In genomic region chr13:36733566-36733965, GRCm38 (mm10) we compare ENCODE assay signal across 9 mouse cellular contexts. TPM values are rescaled to one million over a fixed set of nuclear protein-coding genes. Genes with fewer than 3 reads are reported as not detected.
DNase-seq lines count a peak whose midpoint lies in the region; ATAC-seq and TF ChIP-seq lines count a peak whose summit lies in the region.
"Had no signal": no experiment of that assay in that cellular context is flagged by ENCODE, and none has a peak within 500 bp of the region (broad histone marks: within the 10 kb centered on the region; RNA-seq: fewer than 3 reads in every experiment).

No protein-coding gene starts in this region.

- 0 out of 2 replicates have a peak overlapping the region, but pooled peaks have one; percentile 63 for H3K4me2 ChIP-seq in liver, embryonic 13.5 days
- no peak overlapping the region for H3K4me2 ChIP-seq in hindbrain, embryonic 11.5 days (replicated peaks; ENCODE audit: low read depth, low read length)
- peak overlapping the region; percentile 93 for H3K4me2 ChIP-seq in myocyte (ENCODE audit: low read depth)

- no peak overlapping the region for H3ac ChIP-seq in myocyte (ENCODE audit: control insufficient read depth, insufficient read length)

- H3K27me3 ChIP-seq in liver, embryonic 13.5 days, result peaks cover 95% of the 10 kb centered on the region
- peaks cover 48% of the 10 kb centered on the region for H3K27me3 ChIP-seq in hindbrain, embryonic 11.5 days (ENCODE audit: control insufficient read depth, insufficient read depth, low read length)
- H3K27me3 ChIP-seq in myocyte (ENCODE audit: control insufficient read depth, insufficient read depth, insufficient read length), result no peaks in the 10 kb centered on the region

- no peak for DNase-seq in liver, embryonic 13.5 days
- no peak for DNase-seq in liver
- DNase-seq in cerebellum, postnatal 14 days, result peak; percentile 55 to 66
- DNase-seq in hindbrain, embryonic 11.5 days (ENCODE audit: low spot score), result peak; percentile 62
- no peak for DNase-seq in frontal cortex, postnatal 14 days (ENCODE audit: low spot score in 2 of 2)
- DNase-seq in spleen, postnatal 14 days (ENCODE audit: low spot score in 2 of 2), result no peak

- 3% methylated on average over 10 of the region's 10 CpGs for WGBS in liver, embryonic 13.5 days (ENCODE audit: insufficient replicate concordance)
- WGBS in hindbrain, embryonic 11.5 days, result under 1% methylated on average over 10 of the region's 10 CpGs

- no peak for TF ChIP-seq POLR2A in myocyte (IDR thresholded peaks at IDR 0.05; ENCODE audit: insufficient read length, low read depth)

- no peaks in the 10 kb centered on the region for H3K36me3 ChIP-seq in liver, embryonic 13.5 days
- H3K36me3 ChIP-seq in hindbrain, embryonic 11.5 days (ENCODE audit: control insufficient read depth, insufficient read depth, low read length), result no peaks in the 10 kb centered on the region
- no peaks in the 10 kb centered on the region for H3K36me3 ChIP-seq in myocyte (ENCODE audit: control insufficient read depth, insufficient read depth)
- H3K36me3 ChIP-seq: lung, embryonic 15.5 days had no signal

- H3K9me3 ChIP-seq in liver, embryonic 13.5 days (replicated peaks), result no peaks in the 10 kb centered on the region
- no peaks in the 10 kb centered on the region for H3K9me3 ChIP-seq in hindbrain, embryonic 11.5 days (ENCODE audit: control insufficient read depth, low read length)
- H3K9me3 ChIP-seq: lung, embryonic 15.5 days had no signal

- no peak overlapping the region for H3K27ac ChIP-seq in liver, embryonic 13.5 days
- H3K27ac ChIP-seq in hindbrain, embryonic 11.5 days (ENCODE audit: low read depth, low read length), result peak overlapping the region; percentile 79
- H3K27ac ChIP-seq: lung, embryonic 15.5 days had no signal

- H3K4me1 ChIP-seq in liver, embryonic 13.5 days (replicated peaks), result peaks cover 12% of the 10 kb centered on the region; the same call in 1 of the 2 replicates
- H3K4me1 ChIP-seq in hindbrain, embryonic 11.5 days (replicated peaks; ENCODE audit: control insufficient read depth, insufficient read depth, low read length), result 0 out of 2 replicates have a peak, but pooled peaks cover 2% of the 10 kb centered on the region

- peak overlapping the region; percentile 49 for H3K4me3 ChIP-seq in liver, embryonic 13.5 days (replicated peaks)
- H3K4me3 ChIP-seq in hindbrain, embryonic 11.5 days (ENCODE audit: low read depth, low read length), result peak overlapping the region; percentile 41
- peak overlapping the region; percentile 34 for H3K4me3 ChIP-seq in myocyte
- H3K4me3 ChIP-seq: lung, embryonic 15.5 days had no signal

- H3K79me2 ChIP-seq in myocyte (ENCODE audit: control insufficient read depth, insufficient read depth), result peaks cover 3% of the 10 kb centered on the region

- H3K9ac ChIP-seq in liver, embryonic 13.5 days, result no peak overlapping the region
- peak overlapping the region; percentile 63 for H3K9ac ChIP-seq in hindbrain, embryonic 11.5 days (ENCODE audit: low read depth, low read length)
- H3K9ac ChIP-seq: lung, embryonic 15.5 days had no signal

- no peak for ATAC-seq in liver, embryonic 13.5 days (ENCODE audit: low read depth)
- ATAC-seq in hindbrain, embryonic 11.5 days (ENCODE audit: low FRiP score), result no peak
- no peak for ATAC-seq in monocyte, adult 5-6 weeks (replicated peaks; ENCODE audit: insufficient number of reproducible peaks, low FRiP score, low TSS enrichment, poor library complexity, severe bottlenecking)

TF ChIP-seq in myocyte, 11 proteins besides CTCF, POLR2A, EP300 and RAD21:
- TF ChIP-seq POLR2AphosphoS2 (IDR thresholded peaks at IDR 0.05; ENCODE audit: insufficient read length, low read depth), result no peak
- no peak for TF ChIP-seq E2F4 (IDR thresholded peaks at IDR 0.05; ENCODE audit: insufficient read depth)
- TF ChIP-seq SRF (IDR thresholded peaks at IDR 0.05; ENCODE audit: control insufficient read depth, insufficient read length, low read depth), result no peak
- TF ChIP-seq TCF3 (IDR thresholded peaks at IDR 0.05; ENCODE audit: insufficient read length, low read depth), result no peak
- TF ChIP-seq MYOD1 (IDR thresholded peaks at IDR 0.05; ENCODE audit: control insufficient read depth in 1 of 3, insufficient read length in 2 of 3, low read depth in 2 of 3), result no peak
- no peak for TF ChIP-seq REST (IDR thresholded peaks at IDR 0.05; ENCODE audit: insufficient read depth, insufficient read length)
- TF ChIP-seq USF1 (IDR thresholded peaks at IDR 0.05; ENCODE audit: low read depth), result no peak
- TF ChIP-seq CEBPB (IDR thresholded peaks at IDR 0.05; ENCODE audit: insufficient read depth, poor library complexity, severe bottlenecking), result no peak
- no peak for TF ChIP-seq MYOG (IDR thresholded peaks at IDR 0.05; ENCODE audit: control insufficient read depth in 1 of 3, insufficient read depth in 1 of 3, insufficient read length in 2 of 3, low read depth in 2 of 3)
- no peak for TF ChIP-seq TCF12 (IDR thresholded peaks at IDR 0.05; ENCODE audit: insufficient read depth, poor library complexity, severe bottlenecking)
- no peak for TF ChIP-seq MAX (IDR thresholded peaks at IDR 0.05; ENCODE audit: low read depth)

RNA-seq across cellular contexts. Expression of gene Nrn1, which starts 1.4 kb away (rescaled TPM):
- 10.0 and 10.4 TPM in 2 replicates for polyA plus RNA-seq in liver, embryonic 13.5 days (2015; fragmentation: Nextera tagmentation; extraction: Ambion mirVana)
- polyA plus RNA-seq in hindbrain, embryonic 11.5 days (2014; fragmentation: Nextera tagmentation; extraction: Ambion mirVana), result 39.5 and 44.5 TPM in 2 replicates
- polyA plus RNA-seq in myocyte (2012; fragmentation: generic; extraction: Trizol), result 5.1 TPM
- total RNA-seq in monocyte, adult 5-6 weeks (2017), result 1.8 TPM in 1 of 3 replicates, not detected in the others

Comparison
In these comparisons a context has a peak if more than half of its experiments do, and no peak if none do; other contexts are left out.
1. DNase-seq: peak in cerebellum, postnatal 14 days (2 of 2) and hindbrain, embryonic 11.5 days (single experiment); none in liver, embryonic 13.5 days (single experiment), liver (single experiment), frontal cortex, postnatal 14 days (0 of 2) and spleen, postnatal 14 days (0 of 2).
2. Peak in every context shown above with its lines, with median percentiles within 50 percentile points of each other: H3K4me3 ChIP-seq.